Comparison of ENCODE assay signal across 20 mouse cellular contexts in the genomic region with DNA sequence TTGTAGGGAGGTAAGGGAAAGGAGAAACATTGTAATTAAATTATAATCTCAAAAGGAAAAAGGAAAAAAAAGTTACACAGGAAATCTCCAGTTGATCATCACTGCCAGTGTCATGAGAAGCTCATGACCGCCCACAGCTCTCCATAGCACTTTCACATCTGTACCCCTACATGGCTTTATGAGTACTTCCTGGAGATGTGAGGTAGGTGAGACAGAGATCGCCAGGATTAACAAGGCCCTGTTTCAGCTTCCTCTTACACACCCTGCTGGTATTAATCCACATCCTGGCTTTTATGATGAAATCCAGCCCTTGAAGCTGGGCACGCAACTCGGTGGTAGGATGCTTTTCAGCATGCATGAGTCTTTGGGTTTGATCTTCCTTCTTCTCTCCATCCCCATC. TPM values are rescaled to one million over a fixed set of nuclear protein-coding genes. Genes with fewer than 3 reads are reported as not detected.
DNase-seq lines count a peak whose midpoint lies in the region; ATAC-seq and TF ChIP-seq lines count a peak whose summit lies in the region.
"Had no signal": no experiment of that assay in that cellular context is flagged by ENCODE, and none has a peak within 500 bp of the region (broad histone marks: within the 10 kb centered on the region; RNA-seq: fewer than 3 reads in every experiment).

No protein-coding gene starts in this region.

- no peaks in the 10 kb centered on the region for H3K27me3 ChIP-seq in lung, postnatal 0 days (replicated peaks; ENCODE audit: insufficient read depth, low read length)
- H3K27me3 ChIP-seq: CH12.LX; embryonic facial prominence, embryonic 12.5 days; intestine, embryonic 15.5 days; Patski had no signal

- H3K9me3 ChIP-seq in lung, postnatal 0 days (ENCODE audit: low read length) = no peaks in the 10 kb centered on the region
- H3K9me3 ChIP-seq: embryonic facial prominence, embryonic 12.5 days; forebrain, embryonic 15.5 days; heart, embryonic 12.5 days; hindbrain, embryonic 12.5 days; intestine, embryonic 15.5 days had no signal

- H3K4me2 ChIP-seq in lung, postnatal 0 days (replicated peaks; ENCODE audit: low read depth, low read length) = no peak overlapping the region
- H3K4me2 ChIP-seq: embryonic facial prominence, embryonic 12.5 days; forebrain, embryonic 15.5 days; heart, embryonic 12.5 days; hindbrain, embryonic 12.5 days; intestine, embryonic 15.5 days had no signal

- H3K36me3 ChIP-seq in lung, postnatal 0 days (ENCODE audit: insufficient read depth, low read length) = no peaks in the 10 kb centered on the region
- H3K36me3 ChIP-seq: embryonic facial prominence, embryonic 12.5 days; forebrain, embryonic 15.5 days; heart, embryonic 12.5 days; hindbrain, embryonic 12.5 days; intestine, embryonic 15.5 days had no signal

- DNase-seq in 416B (ENCODE audit: low read depth) = peak; percentile 46
- peak; percentile 61 for DNase-seq in CD4-positive, CD25-positive, alpha-beta regulatory T cell, adult 2 months (ENCODE audit: low read depth, low spot score)
- no peak for DNase-seq in lung, postnatal 0 days (ENCODE audit: low spot score)
- no peak for DNase-seq in kidney, postnatal 36 days
- no peak for DNase-seq in layer of hippocampus, adult 8-10 months (ENCODE audit: low spot score in 2 of 2)
- DNase-seq: adrenal gland, adult 2 months; adrenal gland, postnatal 36 days; cerebellum, adult 2 months; cerebellum, postnatal 10 days; gastrocnemius, postnatal 10 days had no signal

- ATAC-seq in granulocyte monocyte progenitor cell, adult 5-6 weeks (replicated peaks; ENCODE audit: poor library complexity, severe bottlenecking) = peak; percentile 95
- peak; percentile 96 for ATAC-seq in megakaryocyte, adult 5-6 weeks (ENCODE audit: poor library complexity, severe bottlenecking)
- no peak for ATAC-seq in lung, postnatal 0 days
- ATAC-seq: forebrain, embryonic 15.5 days; hindbrain, embryonic 16.5 days; intestine, embryonic 15.5 days; Patski had no signal

- H3K9ac ChIP-seq in lung, postnatal 0 days (replicated peaks; ENCODE audit: low read depth) = no peak overlapping the region
- H3K9ac ChIP-seq: embryonic facial prominence, embryonic 12.5 days; forebrain, embryonic 15.5 days; heart, embryonic 12.5 days; hindbrain, embryonic 12.5 days; intestine, embryonic 15.5 days had no signal

- no peak for TF ChIP-seq CTCF in lung, postnatal 0 days (IDR thresholded peaks at IDR 0.05)

- 85% methylated on average over 4 of the region's 4 CpGs for WGBS in lung, postnatal 0 days

- H3K4me1 ChIP-seq in lung, postnatal 0 days (ENCODE audit: insufficient read depth, low read depth, low read length) = no peaks in the 10 kb centered on the region
- H3K4me1 ChIP-seq: embryonic facial prominence, embryonic 12.5 days; forebrain, embryonic 15.5 days; heart, embryonic 12.5 days; hindbrain, embryonic 12.5 days; intestine, embryonic 15.5 days had no signal

- H3K27ac ChIP-seq in lung, postnatal 0 days (ENCODE audit: low read length) = no peak overlapping the region
- H3K27ac ChIP-seq: embryonic facial prominence, embryonic 12.5 days; forebrain, embryonic 15.5 days; hindbrain, embryonic 12.5 days; intestine, embryonic 15.5 days had no signal

- no peak for TF ChIP-seq EP300 in lung, postnatal 0 days (IDR thresholded peaks at IDR 0.05)

- H3K4me3 ChIP-seq in lung, postnatal 0 days (ENCODE audit: low read depth, low read length) = no peak overlapping the region
- H3K4me3 ChIP-seq: embryonic facial prominence, embryonic 12.5 days; forebrain, embryonic 15.5 days; heart, embryonic 12.5 days; hindbrain, embryonic 12.5 days; intestine, embryonic 15.5 days had no signal

RNA-seq across cellular contexts. Expression of a gene that starts 6.2 kb away (rescaled TPM):
- 3.7 and 6.3 TPM in 2 replicates for total RNA-seq in granulocyte monocyte progenitor cell, adult 5-6 weeks (2014; fragmentation: Nextera tagmentation)
- 3.7 and 5.8 TPM in 2 replicates for total RNA-seq in granulocyte monocyte progenitor cell, adult 5-6 weeks (2017)
- total RNA-seq in megakaryocyte, adult 5-6 weeks (2015) = 30.5 and 33.2 TPM in 2 replicates
- 20.6 and 21.2 TPM in 2 replicates for total RNA-seq in megakaryocyte, adult 5-6 weeks (2017)
- 4.2 and 4.5 TPM in 2 replicates for polyA plus RNA-seq in lung, postnatal 0 days (2015; fragmentation: Nextera tagmentation; extraction: Ambion mirVana)
- 1 to 10 TPM in 3 of 4 experiments, under 1 TPM in 1; 0.64 to 1.6 (median 1.2) TPM for total RNA-seq in layer of hippocampus, adult 8-10 months (2022)

Comparison
In these comparisons a context has a peak if more than half of its experiments do, and no peak if none do; other contexts are left out.
1. DNase-seq: peak in 416B (single experiment) and CD4-positive, CD25-positive, alpha-beta regulatory T cell, adult 2 months (single experiment); none in lung, postnatal 0 days (single experiment), kidney, postnatal 36 days (0 of 2) and layer of hippocampus, adult 8-10 months (0 of 2).